Mouse (Mus musculus) MEL (cell line): ENCODE results near the gene Orc1.

Experiments
- CHD2 ChIP-seq: IDR thresholded peaks from 2 replicates; pipeline ENCODE4 v1.6.1; 2011; ENCODE audit warnings: low read length, improper control_type of control experiment
- CTCF ChIP-seq, 3 experiments: IDR thresholded peaks in 2 of 3; conservative IDR thresholded peaks in 1 of 3; 2 replicates each; pipeline ENCODE4 v1.5.1; 2011 to 2012; ENCODE audit warnings: low read length in 3 of 3, low read depth in 2 of 3, mild to moderate bottlenecking in 2 of 3, improper control_type of control experiment in 1 of 3, inconsistent platforms in 1 of 3, mixed read lengths in 1 of 3, moderate library complexity in 1 of 3; ENCODE audit not compliant: control insufficient read depth in 1 of 3, insufficient read depth in 1 of 3, poor library complexity in 1 of 3, severe bottlenecking in 1 of 3
- ETS1 ChIP-seq: IDR thresholded peaks from 2 replicates; pipeline ENCODE4 v1.6.1; 2012; ENCODE audit warnings: low read depth, mild to moderate bottlenecking, inconsistent platforms, low read length, improper control_type of control experiment, moderate library complexity
- GATA1 ChIP-seq: IDR thresholded peaks from 2 replicates; pipeline ENCODE4 v1.6.1; 2011; ENCODE audit warnings: low read depth, low read length, improper control_type of control experiment
- HCFC1 ChIP-seq: IDR thresholded peaks from 2 replicates; pipeline ENCODE4 v1.6.1; 2012; ENCODE audit warnings: low read depth, mild to moderate bottlenecking, inconsistent platforms, low read length, improper control_type of control experiment, moderate library complexity
- KAT2A ChIP-seq: conservative IDR thresholded peaks from 2 replicates; pipeline ENCODE4 v1.6.1; 2012; ENCODE audit warnings: low read depth, low read length, improper control_type of control experiment, inconsistent platforms
- MEF2A ChIP-seq: IDR thresholded peaks from 2 replicates; pipeline ENCODE4 v1.6.1; 2014; ENCODE audit warnings: low read depth, mild to moderate bottlenecking, inconsistent platforms, low read length, improper control_type of control experiment; ENCODE audit not compliant: poor library complexity, insufficient replicate concordance, severe bottlenecking; ENCODE audit errors: extremely low read depth
- POLR2A ChIP-seq, 2 experiments: IDR thresholded peaks; 2 replicates each; pipeline ENCODE4 v1.6.1; 2011 to 2012; ENCODE audit warnings: low read length in 2 of 2, mild to moderate bottlenecking in 2 of 2, control low read depth in 1 of 2, improper control_type of control experiment in 1 of 2, low read depth in 1 of 2, moderate library complexity in 1 of 2; ENCODE audit not compliant: control insufficient read depth in 1 of 2, insufficient read depth in 1 of 2, poor library complexity in 1 of 2
- POLR2AphosphoS2 ChIP-seq: IDR thresholded peaks from 2 replicates; pipeline ENCODE4 v1.6.1; 2011; ENCODE audit warnings: low read length, improper control_type of control experiment
- POLR2AphosphoS5 ChIP-seq: IDR thresholded peaks from 2 replicates; pipeline ENCODE4 v1.6.1; 2012; ENCODE audit warnings: low read depth, borderline replicate concordance, mild to moderate bottlenecking, inconsistent platforms, low read length, moderate library complexity, mixed read lengths
- TBP ChIP-seq: IDR thresholded peaks from 2 replicates; pipeline ENCODE4 v1.8.0; 2011; ENCODE audit warnings: low read depth, low read length, improper control_type of control experiment
- UBTF ChIP-seq: IDR thresholded peaks from 2 replicates; pipeline ENCODE4 v1.6.1; 2012; ENCODE audit warnings: low read depth, mild to moderate bottlenecking, inconsistent platforms, low read length, improper control_type of control experiment, moderate library complexity, borderline replicate concordance; ENCODE audit not compliant: insufficient read depth
- ZNF384 ChIP-seq: IDR thresholded peaks from 2 replicates; pipeline ENCODE4 v1.6.1; 2012; ENCODE audit warnings: low read depth, mild to moderate bottlenecking, inconsistent platforms, low read length, improper control_type of control experiment

DNA sequence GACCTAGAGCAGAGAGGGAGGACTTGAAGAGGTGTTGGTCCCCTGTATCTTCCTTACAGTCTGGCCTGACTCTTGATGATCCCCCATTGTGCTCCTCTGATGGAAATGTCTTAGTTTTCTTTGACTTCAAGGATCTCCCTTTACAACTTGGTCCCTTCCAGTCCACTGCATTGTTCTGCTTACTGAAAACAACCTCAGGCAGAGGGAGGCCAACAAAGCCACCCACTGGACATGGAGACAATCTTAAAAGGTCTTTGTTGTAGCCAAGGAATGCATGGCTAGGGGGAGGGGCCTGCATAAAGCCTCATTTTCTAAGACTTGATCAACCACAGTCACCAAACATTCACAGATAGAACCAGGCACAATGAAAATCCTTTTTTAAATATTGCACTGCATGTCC lies 55.9 kb downstream of the Orc1 start:
- no peak for TF ChIP-seq UBTF
- no peak for TF ChIP-seq ETS1
- no peak for TF ChIP-seq TBP
- TF ChIP-seq GATA1 = no peak
- no peak for TF ChIP-seq CTCF (IDR thresholded peaks at IDR 0.05 in 2 of 3, conservative IDR thresholded peaks at IDR 0.05 in 1 of 3; ENCODE audit: control insufficient read depth in 1 of 3, insufficient read depth in 1 of 3, low read depth in 2 of 3, low read length in 3 of 3, poor library complexity in 1 of 3, severe bottlenecking in 1 of 3)
- TF ChIP-seq ZNF384 = no peak
- TF ChIP-seq CHD2 = no peak
- no peak for TF ChIP-seq POLR2AphosphoS5
- no peak for TF ChIP-seq HCFC1
- no peak for TF ChIP-seq POLR2A (IDR thresholded peaks at IDR 0.05; ENCODE audit: control insufficient read depth in 1 of 2, insufficient read depth in 1 of 2, low read depth in 1 of 2, low read length in 2 of 2, poor library complexity in 1 of 2)
- no peak for TF ChIP-seq KAT2A
- TF ChIP-seq MEF2A = no peak
- no peak for TF ChIP-seq POLR2AphosphoS2
